Mouse (Mus musculus) midbrain, embryonic 16.5 days (tissue): ENCODE measurements at regions not wholly inside any gene's neighbourhood (a gene's known extent, or its start where the extent isn't known, plus 50 kb on each side); places are given as distances from the start of the nearest gene placed in this dataset.
A peak's percentile ranks its signal among the peaks of the same experiment; 100 is the strongest.
"Not testable (repeated sequence)": the region's sequence is repeated elsewhere in the genome, so short reads cannot be mapped to it uniquely, and the experiment has no call there.

Source experiments
- ATAC-seq: fragments of 200-750 bp; cut with Nextera tagmentation; 2 replicates; pipeline ENCODE4 v1.8.0; 2017; ENCODE audit warnings: moderate TSS enrichment
- H3K27ac ChIP-seq: fragments of 300-500 bp; sonication (generic); 2 replicates; pipeline ENCODE4 v1.5.1; 2014; ENCODE audit warnings: mild to moderate bottlenecking, low read length, mixed read lengths
- H3K27me3 ChIP-seq: fragments of 300-500 bp; sonication (generic); 2 replicates; pipeline ENCODE4 v1.6.1; 2014; ENCODE audit warnings: low read depth, low read length, mixed read lengths; ENCODE audit not compliant: control insufficient read depth, insufficient read depth
- H3K36me3 ChIP-seq: fragments of 300-500 bp; sonication (generic); 2 replicates; pipeline ENCODE4 v1.6.1; 2014; ENCODE audit warnings: mild to moderate bottlenecking, low read length, moderate library complexity, mixed read lengths; ENCODE audit not compliant: control insufficient read depth, insufficient read depth
- H3K4me1 ChIP-seq: fragments of 300-500 bp; sonication (generic); 2 replicates; pipeline ENCODE4 v1.6.1; 2014; ENCODE audit warnings: mild to moderate bottlenecking, low read length, mixed read lengths; ENCODE audit not compliant: control insufficient read depth, insufficient read depth
- H3K4me2 ChIP-seq: fragments of 300-500 bp; sonication (generic); 2 replicates; pipeline ENCODE4 v1.6.1; 2014; ENCODE audit warnings: mild to moderate bottlenecking, low read length, mixed read lengths
- H3K4me3 ChIP-seq: fragments of 300-500 bp; sonication (generic); 2 replicates; pipeline ENCODE4 v1.5.1; 2014; ENCODE audit warnings: low read depth, mild to moderate bottlenecking, low read length, moderate library complexity, mixed read lengths
- H3K9ac ChIP-seq: fragments of 300-500 bp; sonication (generic); 2 replicates; pipeline ENCODE4 v1.6.1; 2014; ENCODE audit warnings: low read depth, low read length, mixed read lengths
- H3K9me3 ChIP-seq: fragments of 300-500 bp; sonication (generic); replicated peaks from 2 replicates; pipeline ENCODE4 v1.6.1; 2014; ENCODE audit warnings: mild to moderate bottlenecking, low read length, mixed read lengths; ENCODE audit not compliant: control insufficient read depth, poor library complexity, severe bottlenecking
- whole genome bisulfite sequencing: fragments of 180-500 bp; shearing (Covaris S2); extraction: QIAGEN DNeasy Blood & Tissue Kit; methylation state at CpG from one replicate; pipeline ENCODE4 v1.1.7; 2014; 5-methylcytosine and 5-hydroxymethylcytosine counted together

DNA sequence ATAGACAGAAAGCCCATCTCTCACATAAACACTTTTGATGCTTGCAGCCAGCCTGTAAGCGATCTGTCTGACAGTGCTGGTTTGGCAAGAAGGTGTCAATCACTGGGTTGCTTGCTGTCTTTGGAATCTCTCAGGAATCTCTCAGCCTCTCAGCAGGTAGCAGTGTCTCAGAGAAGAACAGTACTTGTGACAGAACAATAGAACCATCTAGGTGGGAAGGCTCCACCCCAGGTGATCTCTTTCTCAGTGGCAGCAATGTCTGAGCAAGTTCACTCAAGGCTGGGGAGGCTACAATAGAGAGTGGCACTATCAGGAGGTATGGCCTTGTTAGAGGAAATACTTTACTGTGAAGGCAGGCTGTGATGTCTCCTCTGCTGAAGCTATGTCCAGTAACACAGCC, 181.5 kb upstream of the Nrxn1 start:
- no peaks in the 10 kb centered on the region for H3K4me1 ChIP-seq
- no peaks in the 10 kb centered on the region for H3K36me3 ChIP-seq
- H3K27ac ChIP-seq = no peak overlapping the region
- H3K9ac ChIP-seq = no peak overlapping the region
- 90% methylated on average over 1 of the region's 1 CpGs for WGBS
- H3K27me3 ChIP-seq = no peaks in the 10 kb centered on the region
- H3K9me3 ChIP-seq = no peaks in the 10 kb centered on the region
- no peak for ATAC-seq
- no peak overlapping the region for H3K4me3 ChIP-seq
- no peak overlapping the region for H3K4me2 ChIP-seq

DNA sequence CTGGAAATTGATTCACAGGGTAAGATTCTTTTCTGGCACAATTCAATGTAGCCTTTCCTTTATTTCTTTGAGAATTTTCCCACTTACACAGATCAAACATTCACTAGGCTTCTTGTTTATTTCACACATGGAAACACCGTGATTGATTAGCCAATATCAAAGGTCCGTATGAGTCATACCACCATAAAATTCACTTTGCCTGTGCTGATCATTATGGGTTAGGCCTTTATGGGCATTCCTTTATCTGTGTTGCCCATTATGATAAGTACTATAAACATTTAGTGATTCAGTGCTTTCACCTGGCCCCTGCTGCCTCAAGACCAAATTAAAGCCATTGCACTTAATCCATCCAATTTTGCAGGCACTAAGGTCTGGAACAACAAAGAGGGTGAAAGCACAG, 145.8 kb upstream of the Nrxn1 start:
- no peaks in the 10 kb centered on the region for H3K27me3 ChIP-seq
- no peak overlapping the region for H3K9ac ChIP-seq
- no peaks in the 10 kb centered on the region for H3K9me3 ChIP-seq
- H3K4me1 ChIP-seq = no peaks in the 10 kb centered on the region
- ATAC-seq = no peak
- H3K27ac ChIP-seq = no peak overlapping the region
- 90% methylated on average over 2 of the region's 2 CpGs for WGBS
- H3K4me3 ChIP-seq = no peak overlapping the region
- no peaks in the 10 kb centered on the region for H3K36me3 ChIP-seq
- no peak overlapping the region for H3K4me2 ChIP-seq

DNA sequence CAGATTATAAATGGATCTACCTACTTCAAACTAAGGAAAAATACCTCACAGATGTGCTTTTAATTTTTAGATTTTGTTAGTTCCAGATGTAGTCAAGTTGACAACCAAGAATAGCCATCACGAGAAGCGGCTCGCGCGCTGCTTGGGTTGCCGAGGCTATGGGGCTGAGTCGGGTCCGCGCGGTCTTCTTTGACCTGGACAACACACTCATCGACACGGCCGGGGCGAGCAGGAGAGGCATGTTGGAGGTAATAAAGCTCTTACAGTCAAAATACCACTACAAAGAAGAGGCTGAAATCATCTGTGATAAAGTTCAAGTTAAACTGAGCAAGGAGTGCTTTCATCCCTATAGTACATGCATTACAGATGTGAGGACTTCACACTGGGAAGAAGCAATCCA, 143.8 kb upstream of the Nrxn1 start:
- not testable (repeated sequence) for H3K4me3 ChIP-seq, H3K9ac ChIP-seq, H3K4me1 ChIP-seq, H3K27ac ChIP-seq, H3K4me2 ChIP-seq, H3K9me3 ChIP-seq, H3K27me3 ChIP-seq, ATAC-seq, H3K36me3 ChIP-seq
- WGBS = 93% methylated on average over 14 of the region's 14 CpGs

DNA sequence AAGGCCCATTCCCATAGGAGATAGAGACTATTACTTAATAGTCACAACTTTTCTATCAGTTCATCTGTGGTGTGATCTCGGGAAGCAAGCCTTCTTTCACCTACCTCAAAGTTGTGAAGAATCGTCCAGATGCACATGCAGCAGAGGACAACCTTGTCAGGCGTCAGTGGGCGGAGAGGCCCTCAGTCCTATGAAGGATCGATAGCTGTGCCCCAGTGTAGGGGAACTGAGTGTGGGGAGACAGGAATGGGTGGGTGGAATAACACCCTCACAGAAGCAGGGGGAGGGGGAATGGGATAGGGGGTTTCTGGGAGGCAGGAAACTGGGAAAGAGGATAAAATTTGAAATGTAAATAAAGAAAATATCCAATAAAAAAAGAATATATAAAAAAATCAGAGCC, 133.5 kb upstream of the Nrxn1 start:
- Histone ChIP-seq H3K4me1 (0 out of 2 replicates have a peak, but pooled peaks cover 2% of the 10 kb centered on the region), H3K27me3 (no peaks in the 10 kb centered on the region), H3K36me3 (no peaks in the 10 kb centered on the region), H3K9ac (no peak overlapping the region), H3K4me3 (no peak overlapping the region), H3K9me3 (no peaks in the 10 kb centered on the region), H3K27ac (no peak overlapping the region), H3K4me2 (no peak overlapping the region)
- ATAC-seq = peak; percentile 51; the same call in 1 of the 2 replicates
- 61% methylated on average over 5 of the region's 5 CpGs for WGBS

DNA sequence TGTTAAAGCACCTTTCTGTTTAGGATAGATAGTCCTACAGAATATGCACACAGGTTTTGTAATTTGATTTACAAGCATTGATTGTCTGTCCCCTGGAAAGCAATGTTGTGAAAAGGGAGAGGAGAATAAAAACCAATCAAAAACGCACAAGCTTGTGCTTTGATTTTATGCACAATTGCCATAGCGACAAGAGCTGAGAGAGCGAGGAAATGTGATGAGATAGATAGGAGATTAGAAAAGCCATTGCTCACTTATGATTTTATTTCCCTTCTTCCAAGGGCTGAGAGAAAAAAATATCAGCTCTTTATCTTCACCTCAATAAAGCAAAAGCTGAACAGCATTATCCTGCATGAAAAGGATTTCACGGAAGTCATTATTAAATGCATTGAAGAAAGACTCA, 133.0 kb upstream of the Nrxn1 start:
- Histone ChIP-seq H3K36me3 (no peaks in the 10 kb centered on the region), H3K4me3 (no peak overlapping the region), H3K4me1 (0 out of 2 replicates have a peak, but pooled peaks cover 2% of the 10 kb centered on the region), H3K9ac (no peak overlapping the region), H3K27me3 (no peaks in the 10 kb centered on the region), H3K4me2 (no peak overlapping the region), H3K9me3 (no peaks in the 10 kb centered on the region), H3K27ac (no peak overlapping the region)
- WGBS = 29% methylated on average over 4 of the region's 4 CpGs
- no peak for ATAC-seq

DNA sequence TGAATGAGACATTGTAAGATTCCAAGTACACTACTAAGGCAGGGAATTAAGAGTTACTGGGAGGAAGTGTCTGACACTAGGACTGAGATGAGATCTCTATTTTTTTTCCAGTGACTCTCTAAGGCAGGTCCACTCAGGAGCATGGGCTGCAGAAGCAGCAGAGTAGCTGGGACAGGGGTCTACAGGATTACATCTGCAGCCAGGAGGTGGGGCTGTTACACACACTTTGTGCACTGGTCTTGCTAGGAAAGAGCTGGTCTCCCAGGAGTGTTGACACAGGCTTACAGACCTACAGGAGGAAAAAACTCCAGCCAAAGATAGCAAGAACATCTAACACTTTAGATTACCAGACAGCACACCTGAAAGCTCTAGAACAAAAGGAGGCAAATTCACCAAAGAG, 123.6 kb upstream of the Nrxn1 start:
- Histone ChIP-seq H3K4me3 (no peak overlapping the region), H3K4me2 (no peak overlapping the region), H3K27ac (no peak overlapping the region), H3K36me3 (no peaks in the 10 kb centered on the region), H3K9ac (no peak overlapping the region), H3K27me3 (no peaks in the 10 kb centered on the region), H3K9me3 (no peaks in the 10 kb centered on the region), H3K4me1 (no peaks in the 10 kb centered on the region)
- no peak for ATAC-seq

DNA sequence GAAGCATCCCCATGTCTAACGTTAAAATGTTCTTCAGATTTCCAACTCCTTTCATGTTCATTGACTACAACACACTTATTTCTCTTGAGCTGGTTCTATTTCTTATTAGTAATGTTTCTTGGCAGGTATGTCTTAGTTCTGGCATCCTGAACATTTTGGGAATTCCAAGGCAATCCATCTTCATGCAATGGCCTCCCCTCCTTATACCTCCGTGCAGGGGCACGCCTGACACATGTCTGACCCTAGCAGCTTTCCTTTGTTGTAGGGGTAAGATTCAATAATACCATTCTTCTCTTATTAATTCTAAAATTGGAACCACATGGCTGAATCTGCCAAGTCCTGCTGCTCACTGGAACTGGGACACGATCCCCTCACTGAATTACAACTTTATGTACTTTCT, 89.7 kb upstream of the Nrxn1 start:
- H3K36me3 ChIP-seq = no peaks in the 10 kb centered on the region
- no peaks in the 10 kb centered on the region for H3K9me3 ChIP-seq
- 89% methylated on average over 4 of the region's 4 CpGs for WGBS

DNA sequence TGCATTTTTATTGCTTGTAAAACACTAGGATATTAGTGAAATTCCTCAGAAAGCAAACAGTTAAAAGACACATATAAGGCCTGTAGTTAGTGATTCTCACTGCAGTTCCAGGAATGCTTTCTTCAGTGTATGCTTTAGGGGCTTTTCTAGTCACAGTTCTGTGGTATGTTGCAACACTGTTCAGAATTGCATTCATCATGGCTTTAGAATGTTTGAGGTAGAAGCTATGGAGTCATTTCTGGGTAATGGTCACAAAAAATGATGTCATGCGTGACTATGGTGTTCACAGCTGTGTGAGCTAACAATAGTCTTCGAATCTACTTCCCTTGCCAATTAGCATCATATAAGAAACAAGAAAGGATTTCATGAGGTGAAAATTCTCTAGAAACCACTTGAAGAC, 69.0 kb upstream of the Nrxn1 start:
- Histone ChIP-seq H3K27ac (no peak overlapping the region), H3K9ac (no peak overlapping the region), H3K36me3 (no peaks in the 10 kb centered on the region), H3K4me1 (peaks cover 2% of the 10 kb centered on the region; the same call in 1 of the 2 replicates), H3K4me3 (no peak overlapping the region), H3K4me2 (no peak overlapping the region), H3K9me3 (no peaks in the 10 kb centered on the region), H3K27me3 (no peaks in the 10 kb centered on the region)
- 46% methylated on average over 2 of the region's 2 CpGs for WGBS
- no peak for ATAC-seq

More for the DNA sequence above, 89.7 kb upstream of the Nrxn1 start:
- no peak overlapping the region for H3K4me2 ChIP-seq
- no peak overlapping the region for H3K9ac ChIP-seq
- no peak overlapping the region for H3K27ac ChIP-seq
- ATAC-seq = no peak
- H3K4me3 ChIP-seq = no peak overlapping the region
- H3K27me3 ChIP-seq = no peaks in the 10 kb centered on the region
- H3K4me1 ChIP-seq = no peaks in the 10 kb centered on the region
